Mouse (Mus musculus): ENCODE results near the gene Atp5d. TPM values are rescaled to one million over a fixed set of nuclear protein-coding genes. Genes with fewer than 3 reads are reported as not detected.

The Atp5d gene
- total RNA-seq, 1 experiment: 226 TPM

- Histone ChIP-seq H3K9me3 (ENCODE audit: control insufficient read depth, insufficient read depth, low read depth, low read length) (no peaks in the 10 kb centered on the region), H3K36me3 (ENCODE audit: control insufficient read depth, insufficient read depth, low read length, poor library complexity, severe bottlenecking) (no peaks in the 10 kb centered on the region), H3K4me1 (ENCODE audit: control insufficient read depth in 2 of 2, insufficient read depth in 2 of 2, low read length in 2 of 2, poor library complexity in 1 of 2) (peaks cover 2 to 16% of the 10 kb centered on the region in 2 experiments; a peak in 1 of 4 replicates), H3K27ac (ENCODE audit: insufficient read depth, low read depth, low read length, poor library complexity, severe bottlenecking) (no peak overlapping the region), H3K9ac (ENCODE audit: insufficient read depth, low read depth, low read length, poor library complexity, severe bottlenecking) (no peak overlapping the region), H3K4me3 (ENCODE audit: insufficient read depth in 1 of 2, low read depth in 1 of 2, low read length in 2 of 2, poor library complexity in 1 of 2, severe bottlenecking in 1 of 2) (no peak overlapping the region)
- in situ Hi-C loops (cut with MboI; ENCODE audit: low sequenced_read_pairs in 2 of 2, unreplicated experiment in 2 of 2): no loop called here
- DNase-seq (ENCODE audit: low read depth, low spot score): no peak
- TF ChIP-seq MAFK (IDR thresholded peaks at IDR 0.05; ENCODE audit: insufficient read depth, low read depth, low read length) (no peak), HCFC1 (IDR thresholded peaks at IDR 0.05; ENCODE audit: borderline replicate concordance, insufficient read depth, low read length) (no peak), ZNF384 (IDR thresholded peaks at IDR 0.05; ENCODE audit: low read depth, low read length) (no peak), CHD2 (IDR thresholded peaks at IDR 0.05; ENCODE audit: low read depth, low read length) (no peak), ZC3H11A (IDR thresholded peaks at IDR 0.05; ENCODE audit: borderline replicate concordance, low read depth, low read length) (no peak)
Measured at GRCm38 (mm10) chr10:80182547-80182946, 44.1 kb downstream of the Atp5d start.

GRCm38 (mm10) chr10:80186649-80187048 is 48.2 kb downstream of the Atp5d start:
- no peak for DNase-seq (ENCODE audit: low read depth, low spot score)
- Histone ChIP-seq H3K9me3 (ENCODE audit: control insufficient read depth, insufficient read depth, low read depth, low read length) (no peaks in the 10 kb centered on the region), H3K4me1 (ENCODE audit: control insufficient read depth in 2 of 2, insufficient read depth in 2 of 2, low read length in 2 of 2, poor library complexity in 1 of 2) (peaks cover 2 to 12% of the 10 kb centered on the region in 2 experiments; a peak in 1 of 4 replicates), H3K9ac (ENCODE audit: insufficient read depth, low read depth, low read length, poor library complexity, severe bottlenecking) (no peak overlapping the region), H3K36me3 (ENCODE audit: control insufficient read depth, insufficient read depth, low read length, poor library complexity, severe bottlenecking) (no peaks in the 10 kb centered on the region), H3K27ac (ENCODE audit: insufficient read depth, low read depth, low read length, poor library complexity, severe bottlenecking) (no peak overlapping the region), H3K4me3 (ENCODE audit: insufficient read depth in 1 of 2, low read depth in 1 of 2, low read length in 2 of 2, poor library complexity in 1 of 2, severe bottlenecking in 1 of 2) (peak overlapping the region; percentile 25 to 32; a peak in 1 of 4 replicates)
- in situ Hi-C loops (cut with MboI; ENCODE audit: low sequenced_read_pairs in 2 of 2, unreplicated experiment in 2 of 2): no loop called here
- TF ChIP-seq ZNF384 (IDR thresholded peaks at IDR 0.05; ENCODE audit: low read depth, low read length) (no peak), ZC3H11A (IDR thresholded peaks at IDR 0.05; ENCODE audit: borderline replicate concordance, low read depth, low read length) (no peak), CHD2 (IDR thresholded peaks at IDR 0.05; ENCODE audit: low read depth, low read length) (no peak), HCFC1 (IDR thresholded peaks at IDR 0.05; ENCODE audit: borderline replicate concordance, insufficient read depth, low read length) (no peak), MAFK (IDR thresholded peaks at IDR 0.05; ENCODE audit: insufficient read depth, low read depth, low read length) (no peak)

GRCm38 (mm10) chr10:80187739-80188138 is 49.3 kb downstream of the Atp5d start:
- Histone ChIP-seq H3K4me1 (ENCODE audit: control insufficient read depth in 2 of 2, insufficient read depth in 2 of 2, low read length in 2 of 2, poor library complexity in 1 of 2) (peaks cover 2 to 20% of the 10 kb centered on the region in 2 experiments; a peak in 2 of 4 replicates), H3K9ac (ENCODE audit: insufficient read depth, low read depth, low read length, poor library complexity, severe bottlenecking) (no peak overlapping the region), H3K9me3 (ENCODE audit: control insufficient read depth, insufficient read depth, low read depth, low read length) (no peaks in the 10 kb centered on the region), H3K36me3 (ENCODE audit: control insufficient read depth, insufficient read depth, low read length, poor library complexity, severe bottlenecking) (no peaks in the 10 kb centered on the region), H3K27ac (ENCODE audit: insufficient read depth, low read depth, low read length, poor library complexity, severe bottlenecking) (no peak overlapping the region), H3K4me3 (ENCODE audit: insufficient read depth in 1 of 2, low read depth in 1 of 2, low read length in 2 of 2, poor library complexity in 1 of 2, severe bottlenecking in 1 of 2) (no peak overlapping the region)
- no peak for DNase-seq (ENCODE audit: low read depth, low spot score)
- in situ Hi-C loops (cut with MboI; ENCODE audit: low sequenced_read_pairs in 2 of 2, unreplicated experiment in 2 of 2): no loop called here
- TF ChIP-seq HCFC1 (IDR thresholded peaks at IDR 0.05; ENCODE audit: borderline replicate concordance, insufficient read depth, low read length) (no peak), CHD2 (IDR thresholded peaks at IDR 0.05; ENCODE audit: low read depth, low read length) (no peak), ZC3H11A (IDR thresholded peaks at IDR 0.05; ENCODE audit: borderline replicate concordance, low read depth, low read length) (no peak), ZNF384 (IDR thresholded peaks at IDR 0.05; ENCODE audit: low read depth, low read length) (no peak), MAFK (IDR thresholded peaks at IDR 0.05; ENCODE audit: insufficient read depth, low read depth, low read length) (no peak)

GRCm38 (mm10) chr10:80188453-80189024 is 50.1 kb downstream of the Atp5d start:
- Histone ChIP-seq H3K27ac (ENCODE audit: insufficient read depth, low read depth, low read length, poor library complexity, severe bottlenecking) (no peak overlapping the region), H3K9ac (ENCODE audit: insufficient read depth, low read depth, low read length, poor library complexity, severe bottlenecking) (no peak overlapping the region), H3K9me3 (ENCODE audit: control insufficient read depth, insufficient read depth, low read depth, low read length) (no peaks in the 10 kb centered on the region), H3K4me3 (ENCODE audit: insufficient read depth in 1 of 2, low read depth in 1 of 2, low read length in 2 of 2, poor library complexity in 1 of 2, severe bottlenecking in 1 of 2) (no peak overlapping the region), H3K36me3 (ENCODE audit: control insufficient read depth, insufficient read depth, low read length, poor library complexity, severe bottlenecking) (no peaks in the 10 kb centered on the region), H3K4me1 (ENCODE audit: control insufficient read depth in 2 of 2, insufficient read depth in 2 of 2, low read length in 2 of 2, poor library complexity in 1 of 2) (peaks cover 2 to 22% of the 10 kb centered on the region in 2 experiments; a peak in 2 of 4 replicates)
- in situ Hi-C loops (cut with MboI; ENCODE audit: low sequenced_read_pairs in 2 of 2, unreplicated experiment in 2 of 2): no loop called here
- TF ChIP-seq MAFK (IDR thresholded peaks at IDR 0.05; ENCODE audit: insufficient read depth, low read depth, low read length): no peak
- no peak for TF ChIP-seq ZC3H11A (IDR thresholded peaks at IDR 0.05; ENCODE audit: borderline replicate concordance, low read depth, low read length)
- no peak for TF ChIP-seq ZNF384 (IDR thresholded peaks at IDR 0.05; ENCODE audit: low read depth, low read length)
- TF ChIP-seq HCFC1 (IDR thresholded peaks at IDR 0.05; ENCODE audit: borderline replicate concordance, insufficient read depth, low read length): no peak
- no peak for TF ChIP-seq CHD2 (IDR thresholded peaks at IDR 0.05; ENCODE audit: low read depth, low read length)
- DNase-seq (ENCODE audit: low read depth, low spot score): no peak
